Mouse (Mus musculus): Measurements from ENCODE around the gene Gm5148. TPM values are rescaled to one million over a fixed set of nuclear protein-coding genes. Genes with fewer than 3 reads are reported as not detected.

Gene Gm5148
- polyA plus RNA-seq, 1 experiment: 13.9 TPM

GRCm38 (mm10) chr3:37724946-37725735 is 851 bp upstream of the Gm5148 start:
- Histone ChIP-seq H3K4me1 (ENCODE audit: control insufficient read depth, insufficient read depth, low read length) (peaks cover 2% of the 10 kb centered on the region; the same call in 1 of the 2 replicates), H3K4me3 (ENCODE audit: insufficient read depth, low read length) (peak overlapping the region; percentile 36; the same call in 1 of the 2 replicates), H3K27ac (ENCODE audit: insufficient read depth, low read length) (0 out of 2 replicates have a peak overlapping the region, but pooled peaks have one; percentile 0)
- TF ChIP-seq POLR2A (IDR thresholded peaks at IDR 0.05; ENCODE audit: extremely low read depth, insufficient read depth, low read length): no peak
- TF ChIP-seq CTCF (IDR thresholded peaks at IDR 0.05; ENCODE audit: extremely low read depth, insufficient read depth, low read length): no peak

- Histone ChIP-seq H3K27ac (ENCODE audit: insufficient read depth, low read length) (peak overlapping the region; percentile 69), H3K4me3 (ENCODE audit: insufficient read depth, low read length) (peak overlapping the region; percentile 36), H3K4me1 (ENCODE audit: control insufficient read depth, insufficient read depth, low read length) (peaks cover 2% of the 10 kb centered on the region; the same call in 1 of the 2 replicates)
- TF ChIP-seq CTCF (IDR thresholded peaks at IDR 0.05; ENCODE audit: extremely low read depth, insufficient read depth, low read length) (no peak), POLR2A (IDR thresholded peaks at IDR 0.05; ENCODE audit: extremely low read depth, insufficient read depth, low read length) (no peak)
Observed at GRCm38 (mm10) chr3:37723662-37724170, 574 bp downstream of the Gm5148 start.

GRCm38 (mm10) chr3:37723061-37723521 is 1.2 kb downstream of the Gm5148 start:
- H3K27ac ChIP-seq (ENCODE audit: insufficient read depth, low read length): peak overlapping the region; percentile 69; the same call in 1 of the 2 replicates
- TF ChIP-seq CTCF (IDR thresholded peaks at IDR 0.05; ENCODE audit: extremely low read depth, insufficient read depth, low read length) (no peak), POLR2A (IDR thresholded peaks at IDR 0.05; ENCODE audit: extremely low read depth, insufficient read depth, low read length) (0 out of 2 replicates have a peak, but pooled peaks have one; percentile 28)

GRCm38 (mm10) chr3:37722487-37723060 is 1.7 kb downstream of the Gm5148 start:
- TF ChIP-seq POLR2A (IDR thresholded peaks at IDR 0.05; ENCODE audit: extremely low read depth, insufficient read depth, low read length) (no peak), CTCF (IDR thresholded peaks at IDR 0.05; ENCODE audit: extremely low read depth, insufficient read depth, low read length) (no peak)
- Histone ChIP-seq H3K4me3 (ENCODE audit: insufficient read depth, low read length) (0 out of 2 replicates have a peak overlapping the region, but pooled peaks have one; percentile 36), H3K4me1 (ENCODE audit: control insufficient read depth, insufficient read depth, low read length) (peaks cover 2% of the 10 kb centered on the region; the same call in 1 of the 2 replicates), H3K27ac (ENCODE audit: insufficient read depth, low read length) (no peak overlapping the region)

More at GRCm38 (mm10) chr3:37723061-37723521, 1.2 kb downstream of the Gm5148 start:
- Histone ChIP-seq H3K4me3 (ENCODE audit: insufficient read depth, low read length) (peak overlapping the region; percentile 36; the same call in 1 of the 2 replicates), H3K4me1 (ENCODE audit: control insufficient read depth, insufficient read depth, low read length) (peaks cover 2% of the 10 kb centered on the region; the same call in 1 of the 2 replicates)

GRCm38 (mm10) chr3:37716992-37717391 is 7.3 kb downstream of the Gm5148 start:
- no peaks in the 10 kb centered on the region for H3K4me1 ChIP-seq (ENCODE audit: control insufficient read depth, insufficient read depth, low read length)
- no peak overlapping the region for H3K27ac ChIP-seq (ENCODE audit: insufficient read depth, low read length)
- no peak overlapping the region for H3K4me3 ChIP-seq (ENCODE audit: insufficient read depth, low read length)
- TF ChIP-seq CTCF (IDR thresholded peaks at IDR 0.05; ENCODE audit: extremely low read depth, insufficient read depth, low read length): no peak
- TF ChIP-seq POLR2A (IDR thresholded peaks at IDR 0.05; ENCODE audit: extremely low read depth, insufficient read depth, low read length): no peak

GRCm38 (mm10) chr3:37715734-37716133 is 8.6 kb downstream of the Gm5148 start:
- TF ChIP-seq CTCF (IDR thresholded peaks at IDR 0.05; ENCODE audit: extremely low read depth, insufficient read depth, low read length): no peak
- TF ChIP-seq POLR2A (IDR thresholded peaks at IDR 0.05; ENCODE audit: extremely low read depth, insufficient read depth, low read length): no peak
- H3K4me3 ChIP-seq (ENCODE audit: insufficient read depth, low read length): no peak overlapping the region
- H3K4me1 ChIP-seq (ENCODE audit: control insufficient read depth, insufficient read depth, low read length): no peaks in the 10 kb centered on the region

GRCm38 (mm10) chr3:37712501-37712900 is 11.8 kb downstream of the Gm5148 start:
- Histone ChIP-seq H3K4me3 (ENCODE audit: insufficient read depth, low read length) (no peak overlapping the region), H3K4me1 (ENCODE audit: control insufficient read depth, insufficient read depth, low read length) (no peaks in the 10 kb centered on the region), H3K27ac (ENCODE audit: insufficient read depth, low read length) (no peak overlapping the region)
- no peak for TF ChIP-seq POLR2A (IDR thresholded peaks at IDR 0.05; ENCODE audit: extremely low read depth, insufficient read depth, low read length)
- no peak for TF ChIP-seq CTCF (IDR thresholded peaks at IDR 0.05; ENCODE audit: extremely low read depth, insufficient read depth, low read length)

More at GRCm38 (mm10) chr3:37715734-37716133, 8.6 kb downstream of the Gm5148 start:
- no peak overlapping the region for H3K27ac ChIP-seq (ENCODE audit: insufficient read depth, low read length)

GRCm38 (mm10) chr3:37711639-37712038 is 12.7 kb downstream of the Gm5148 start:
- TF ChIP-seq CTCF (IDR thresholded peaks at IDR 0.05; ENCODE audit: extremely low read depth, insufficient read depth, low read length): no peak
- no peak for TF ChIP-seq POLR2A (IDR thresholded peaks at IDR 0.05; ENCODE audit: extremely low read depth, insufficient read depth, low read length)
- H3K4me3 ChIP-seq (ENCODE audit: insufficient read depth, low read length): no peak overlapping the region

GRCm38 (mm10) chr3:37707801-37708200 is 16.5 kb downstream of the Gm5148 start:
- Histone ChIP-seq H3K27ac (ENCODE audit: insufficient read depth, low read length) (no peak overlapping the region), H3K4me1 (ENCODE audit: control insufficient read depth, insufficient read depth, low read length) (no peaks in the 10 kb centered on the region), H3K4me3 (ENCODE audit: insufficient read depth, low read length) (no peak overlapping the region)
- TF ChIP-seq CTCF (IDR thresholded peaks at IDR 0.05; ENCODE audit: extremely low read depth, insufficient read depth, low read length): no peak
- TF ChIP-seq POLR2A (IDR thresholded peaks at IDR 0.05; ENCODE audit: extremely low read depth, insufficient read depth, low read length): no peak

More at GRCm38 (mm10) chr3:37711639-37712038, 12.7 kb downstream of the Gm5148 start:
- Histone ChIP-seq H3K27ac (ENCODE audit: insufficient read depth, low read length) (no peak overlapping the region), H3K4me1 (ENCODE audit: control insufficient read depth, insufficient read depth, low read length) (no peaks in the 10 kb centered on the region)

Data from cortical plate, adult 2 months (tissue).